Mouse (Mus musculus) lung, embryonic 16.5 days (tissue): ENCODE data around the gene Ptpdc1. TPM values are rescaled to one million over a fixed set of nuclear protein-coding genes. Genes with fewer than 3 reads are reported as not detected.

Experiments used
- ATAC-seq: fragments of 200-750 bp; cut with Nextera tagmentation; 2 replicates; pipeline ENCODE4 v1.8.0; 2017; ENCODE audit warnings: low read depth, mild to moderate bottlenecking, moderate library complexity
- H3K27ac ChIP-seq: fragments of 300-500 bp; sonication (generic); 2 replicates; pipeline ENCODE4 v1.5.1; 2014; ENCODE audit warnings: mild to moderate bottlenecking, control low read depth, low read length
- H3K27me3 ChIP-seq: fragments of 300-500 bp; sonication (generic); 2 replicates; pipeline ENCODE4 v1.6.1; 2014; ENCODE audit warnings: low read depth, low read length, mixed read lengths; ENCODE audit not compliant: control insufficient read depth, insufficient read depth
- H3K36me3 ChIP-seq: fragments of 300-500 bp; sonication (generic); 2 replicates; pipeline ENCODE4 v1.6.1; 2014; ENCODE audit warnings: low read length; ENCODE audit not compliant: control insufficient read depth, insufficient read depth
- H3K4me1 ChIP-seq: fragments of 300-500 bp; sonication (generic); replicated peaks from 2 replicates; pipeline ENCODE4 v1.6.1; 2014; ENCODE audit warnings: low read length, mixed read lengths; ENCODE audit not compliant: control insufficient read depth, insufficient read depth
- H3K4me2 ChIP-seq: fragments of 300-500 bp; sonication (generic); 2 replicates; pipeline ENCODE4 v1.6.1; 2014; ENCODE audit warnings: low read depth, low read length, control low read depth
- H3K4me3 ChIP-seq: fragments of 300-500 bp; sonication (generic); 2 replicates; pipeline ENCODE4 v1.5.1; 2014; ENCODE audit warnings: mild to moderate bottlenecking, low read length, control low read depth
- H3K9ac ChIP-seq: fragments of 300-500 bp; sonication (generic); 2 replicates; pipeline ENCODE4 v1.6.1; 2014; ENCODE audit warnings: low read length, control low read depth
- H3K9me3 ChIP-seq: fragments of 300-500 bp; sonication (generic); 2 replicates; pipeline ENCODE4 v1.6.1; 2016; ENCODE audit warnings: low read length; ENCODE audit not compliant: control insufficient read depth
- WGBS: fragments of 180-500 bp; shearing (Covaris S2); extraction: QIAGEN DNeasy Blood & Tissue Kit; methylation state at CpG from one replicate; pipeline ENCODE4 v1.1.7; 2014; 5-methylcytosine and 5-hydroxymethylcytosine counted together
- microRNA counts: library from miRNA; unstranded; fragments of <30 nt; microRNA quantifications from one replicate; lab custom pipeline; 2016
- microRNA-seq: library from miRNA; unstranded; fragments of <30 nt; microRNA quantifications from one replicate; pipeline ENCODE4, GENCODE M21; 2016
- polyA plus RNA-seq: library from polyadenylated mRNA; unstranded; fragments of >200 nt; fragmentation: Nextera tagmentation; extraction: Ambion mirVana; gene quantifications from 2 replicates; pipeline ENCODE4 v1.2.1, GENCODE M21; 2015

Ptpdc1 gene
- polyA plus RNA-seq, 1 experiment from 2014 or later = 9.2 TPM

GRCm38 (mm10) chr13:48528123-48528871, 97.2 kb downstream of the Ptpdc1 start:
- Histone ChIP-seq H3K4me3 (no peak overlapping the region), H3K9ac (no peak overlapping the region), H3K36me3 (no peaks in the 10 kb centered on the region), H3K4me1 (0 out of 2 replicates have a peak, but pooled peaks cover 2% of the 10 kb centered on the region), H3K9me3 (no peaks in the 10 kb centered on the region), H3K27me3 (no peaks in the 10 kb centered on the region), H3K4me2 (no peak overlapping the region), H3K27ac (no peak overlapping the region)
- WGBS = 53% methylated on average over 15 of the region's 15 CpGs
- peak; percentile 61 for ATAC-seq

MicroRNA genes within 50 kb of the gene (microRNA counts, 519-probe panel; counts per million panel counts)
- microRNA mmu-let-7a (lab: Ali Mortazavi, UCI) (5,384 counts per million, percentile 98 among the panel's probes with 10 or more counts), microRNA mmu-let-7d (lab: Ali Mortazavi, UCI) (5,619 counts per million, percentile 100 among the panel's probes with 10 or more counts), microRNA mmu-let-7f (lab: Ali Mortazavi, UCI) (4,979 counts per million, percentile 94 among the panel's probes with 10 or more counts)

Small RNA genes within 50 kb of the gene (microRNA-seq; reads per million reads assigned to microRNA genes)
- gene Gm24111 (not detected), gene Mirlet7a-1 (356 reads per million, percentile 65 among the genes with 10 or more reads in this experiment), gene Mirlet7d (25,130 reads per million, percentile 98 among the genes with 10 or more reads in this experiment), gene Mirlet7f-1 (not detected)

Other genes starting within 250 kb of the Ptpdc1 start
- 4.1 TPM in 2 replicates for gene Zfp169, start 112.2 kb downstream of the Ptpdc1 start, polyA plus RNA-seq
- 0.84 and 0.87 TPM in 2 replicates for gene A830005F24Rik, start 112.1 kb downstream of the Ptpdc1 start, polyA plus RNA-seq
- gene Barx1, start 37.3 kb upstream of the Ptpdc1 start, polyA plus RNA-seq = 0.15 and 0.43 TPM in 2 replicates
- 7.2 and 7.3 TPM in 2 replicates for gene Phf2, start 245.5 kb upstream of the Ptpdc1 start, polyA plus RNA-seq